Mouse (Mus musculus) CH12.LX (cell line): Measurements from ENCODE around the gene Col9a2. TPM values are rescaled to one million over a fixed set of nuclear protein-coding genes. Genes with fewer than 3 reads are reported as not detected.

Source experiments
- DNase-seq: peaks from one replicate; pipeline ENCODE4 v3.0.0-alpha.2; 2013; ENCODE audit errors: extremely low read depth
- H3K27ac ChIP-seq: 2 replicates; pipeline ENCODE4 v1.5.1; 2012; ENCODE audit warnings: low read depth, mild to moderate bottlenecking, control low read depth, moderate library complexity; ENCODE audit not compliant: insufficient read depth
- H3K27me3 ChIP-seq: replicated peaks from 2 replicates; pipeline ENCODE3; 2012; ENCODE audit warnings: inconsistent platforms
- H3K36me3 ChIP-seq, 2 experiments: replicated peaks in 1 of 2; 2 replicates each; pipeline versions ENCODE3 to v1.6.1; 2012; ENCODE audit warnings: inconsistent platforms in 1 of 2, low read length in 1 of 2, mild to moderate bottlenecking in 1 of 2, mixed read lengths in 1 of 2, moderate library complexity in 1 of 2; ENCODE audit not compliant: control insufficient read depth in 1 of 2, insufficient read depth in 1 of 2
- H3K4me1 ChIP-seq, 2 experiments: 2 replicates each; pipeline ENCODE4 v1.6.1; 2012; ENCODE audit warnings: inconsistent platforms in 1 of 2, moderate library complexity in 1 of 2; ENCODE audit not compliant: insufficient read depth in 2 of 2, control insufficient read depth in 1 of 2
- H3K4me2 ChIP-seq: 2 replicates; pipeline ENCODE4 v1.6.1; 2012; ENCODE audit warnings: low read depth, mild to moderate bottlenecking, control low read depth; ENCODE audit not compliant: poor library complexity, insufficient read depth, severe bottlenecking
- H3K4me3 ChIP-seq, 3 experiments: fragments of 150-350 bp in 1 of 3; sonication (generic) in 1 of 3; replicated peaks in 1 of 3; 2 replicates each; pipeline versions ENCODE3 to v1.5.1; 2011 to 2012; ENCODE audit warnings: low read depth in 2 of 3, low read length in 2 of 3, mild to moderate bottlenecking in 2 of 3, moderate library complexity in 2 of 3, control low read depth in 1 of 3, improper control_type of control experiment in 1 of 3, inconsistent platforms in 1 of 3, mixed read lengths in 1 of 3; ENCODE audit not compliant: poor library complexity in 1 of 3
- H3K79me2 ChIP-seq: replicated peaks from 2 replicates; pipeline ENCODE4 v1.6.1; 2012; ENCODE audit warnings: mild to moderate bottlenecking, moderate library complexity; ENCODE audit not compliant: control insufficient read depth, poor library complexity, insufficient read depth, severe bottlenecking; ENCODE audit errors: extremely low read depth
- H3K9ac ChIP-seq: 2 replicates; pipeline ENCODE4 v1.6.1; 2012; ENCODE audit warnings: low read depth, mild to moderate bottlenecking, control low read depth, moderate library complexity; ENCODE audit not compliant: insufficient read depth
- H3K9me3 ChIP-seq: replicated peaks from 2 replicates; pipeline ENCODE3; 2012; ENCODE audit warnings: low read length, inconsistent platforms, mixed read lengths
- BHLHE40 ChIP-seq: IDR thresholded peaks from 2 replicates; pipeline ENCODE4 v1.6.1; 2011; ENCODE audit warnings: mild to moderate bottlenecking, low read depth, low read length, improper control_type of control experiment
- CHD1 ChIP-seq: IDR thresholded peaks from 2 replicates; pipeline ENCODE4 v1.6.1; 2012; ENCODE audit warnings: low read depth, low read length, improper control_type of control experiment, inconsistent platforms
- E2F4 ChIP-seq: IDR thresholded peaks from 2 replicates; pipeline ENCODE4 v1.6.1; 2011; ENCODE audit warnings: low read depth, low read length, improper control_type of control experiment; ENCODE audit not compliant: insufficient replicate concordance
- ELF1 ChIP-seq: IDR thresholded peaks from 2 replicates; pipeline ENCODE4 v1.6.1; 2014; ENCODE audit warnings: low read depth, mild to moderate bottlenecking, inconsistent platforms, low read length, improper control_type of control experiment
- EP300 ChIP-seq: IDR thresholded peaks from 2 replicates; pipeline ENCODE4 v1.6.1; 2011; ENCODE audit warnings: low read length, improper control_type of control experiment
- HCFC1 ChIP-seq: IDR thresholded peaks from 2 replicates; pipeline ENCODE4 v1.6.1; 2012; ENCODE audit warnings: low read depth, mild to moderate bottlenecking, inconsistent platforms, low read length, improper control_type of control experiment
- KAT2A ChIP-seq: IDR thresholded peaks from 2 replicates; pipeline ENCODE4 v1.6.1; 2012; ENCODE audit warnings: low read length, improper control_type of control experiment, inconsistent platforms; ENCODE audit not compliant: insufficient replicate concordance
- MAFK ChIP-seq: IDR thresholded peaks from 2 replicates; pipeline ENCODE4 v1.6.1; 2011; ENCODE audit warnings: low read length, improper control_type of control experiment; ENCODE audit not compliant: insufficient replicate concordance
- MAZ ChIP-seq: IDR thresholded peaks from 2 replicates; pipeline ENCODE4 v1.6.1; 2012; ENCODE audit warnings: low read depth, mild to moderate bottlenecking, inconsistent platforms, low read length, improper control_type of control experiment, moderate library complexity
- MXI1 ChIP-seq: IDR thresholded peaks from 2 replicates; pipeline ENCODE4 v1.6.1; 2011; ENCODE audit warnings: mild to moderate bottlenecking, low read depth, low read length, improper control_type of control experiment
- NRF1 ChIP-seq: IDR thresholded peaks from 2 replicates; pipeline ENCODE4 v1.6.1; 2014; ENCODE audit warnings: low read depth, mild to moderate bottlenecking, inconsistent platforms, low read length, improper control_type of control experiment, moderate library complexity
- PAX5 ChIP-seq: IDR thresholded peaks from 2 replicates; pipeline ENCODE4 v1.6.1; 2012; ENCODE audit warnings: low read length, inconsistent platforms, mixed read lengths
- RAD21 ChIP-seq: IDR thresholded peaks from 2 replicates; pipeline ENCODE4 v1.6.1; 2011; ENCODE audit warnings: low read depth, mild to moderate bottlenecking, low read length, improper control_type of control experiment, moderate library complexity
- RCOR1 ChIP-seq: conservative IDR thresholded peaks from 2 replicates; pipeline ENCODE4 v1.6.1; 2012; ENCODE audit warnings: low read depth, mild to moderate bottlenecking, inconsistent platforms, low read length, improper control_type of control experiment
- TBP ChIP-seq: conservative IDR thresholded peaks from 2 replicates; pipeline ENCODE4 v1.6.1; 2011; ENCODE audit warnings: low read depth, low read length, improper control_type of control experiment
- UBTF ChIP-seq: IDR thresholded peaks from 2 replicates; pipeline ENCODE4 v1.6.1; 2012; ENCODE audit warnings: low read depth, mild to moderate bottlenecking, inconsistent platforms, low read length, improper control_type of control experiment, moderate library complexity
- USF2 ChIP-seq: conservative IDR thresholded peaks from 2 replicates; pipeline ENCODE4 v1.6.1; 2011; ENCODE audit warnings: low read depth, low read length, improper control_type of control experiment
- ZC3H11A ChIP-seq: IDR thresholded peaks from 2 replicates; pipeline ENCODE4 v1.6.1; 2012; ENCODE audit warnings: low read depth, mild to moderate bottlenecking, inconsistent platforms, low read length, improper control_type of control experiment
- ZKSCAN1 ChIP-seq: IDR thresholded peaks from 2 replicates; pipeline ENCODE4 v1.6.1; 2012; ENCODE audit warnings: low read depth, inconsistent platforms, low read length, improper control_type of control experiment, borderline replicate concordance
- dilution Hi-C: fragments of 300-500 bp; cut with MboI; formaldehyde crosslinking; loops from 2 replicates; pipeline ENCODE4 v1.14.3; 2020; ENCODE audit warnings: low sequenced_read_pairs; ENCODE audit not compliant: extremely low pct_unique_long_range_greater_than_20kb, extremely low pct_ligation_motif_present
- in situ Hi-C: fragments of 300-500 bp; cut with MboI; formaldehyde crosslinking; loops from 3 replicates; pipeline ENCODE4 v1.14.3; 2019; ENCODE audit warnings: low sequenced_read_pairs, low pct_ligation_motif_present, low pct_unique_long_range_greater_than_20kb, mixed read lengths
- polyA plus RNA-seq: library from polyadenylated mRNA; unstranded; fragments of >175 nt; gene quantifications from 2 replicates; pipeline ENCODE4 v1.2.1, GENCODE M21; 2012; ENCODE audit warnings: low read depth; ENCODE audit not compliant: insufficient read length
- total RNA-seq, 2 experiments: library from RNA; depleted of rRNA; stranded (reverse); fragments of 300-350 nt in 1 of 2; fragments of >200 nt in 1 of 2; gene quantifications; 2 replicates each; pipeline ENCODE4 v1.2.3; 2012 to 2014

The Col9a2 gene
- total and polyA plus RNA-seq, 3 experiments = not detected

DNA sequence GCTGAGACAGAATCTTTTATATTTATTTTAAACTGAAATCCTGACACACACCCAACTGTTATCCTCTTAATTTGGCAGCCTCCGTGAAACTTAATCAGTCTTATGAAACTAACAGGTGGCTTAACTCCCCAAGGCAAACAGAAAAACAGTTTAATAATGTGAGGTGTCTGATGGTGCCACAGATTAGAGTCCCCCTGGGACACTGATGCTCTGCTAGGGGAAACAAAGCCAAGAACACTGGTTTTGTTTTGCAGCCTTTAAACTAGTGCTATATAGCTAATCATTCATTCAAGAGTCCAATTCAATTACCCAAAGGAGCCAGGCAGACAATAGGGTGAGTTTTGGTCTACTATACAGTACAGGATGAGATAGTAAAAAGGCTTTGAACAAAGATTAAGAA is 41.2 kb downstream of the Col9a2 start:
- H3K9me3 ChIP-seq = no peaks in the 10 kb centered on the region
- dilution Hi-C loops (no loop called here), in situ Hi-C loops (no loop called here)
- no peaks in the 10 kb centered on the region for H3K79me2 ChIP-seq
- no peak for DNase-seq
- no peak overlapping the region for H3K4me2 ChIP-seq
- H3K27ac ChIP-seq = no peak overlapping the region
- H3K27me3 ChIP-seq = no peaks in the 10 kb centered on the region
- TF ChIP-seq RCOR1 (no peak), MAFK (no peak), USF2 (no peak)
- no peak overlapping the region for H3K4me3 ChIP-seq
- H3K9ac ChIP-seq = no peak overlapping the region
- no peaks in the 10 kb centered on the region for H3K4me1 ChIP-seq
- peaks cover 46 to 91% of the 10 kb centered on the region in 2 experiments for H3K36me3 ChIP-seq

DNA sequence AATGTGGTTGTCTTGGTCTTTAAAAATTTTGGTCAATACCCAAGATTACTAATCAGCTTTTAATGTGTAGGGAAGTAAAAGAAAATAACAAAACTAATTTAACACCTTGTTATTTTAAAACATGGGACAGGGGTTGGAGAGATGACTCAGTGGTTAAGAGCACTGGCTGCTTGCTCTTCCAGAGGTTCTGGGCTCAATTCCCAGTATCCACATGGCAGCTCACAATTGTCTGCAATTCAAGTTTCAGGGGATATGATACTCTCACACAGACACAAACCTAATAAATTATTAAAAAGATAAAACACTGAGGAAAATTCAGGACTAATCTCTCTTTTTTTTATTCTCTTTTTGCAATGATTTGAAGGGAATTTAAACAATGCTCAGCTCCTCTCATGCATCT is 45.3 kb downstream of the Col9a2 start:
- in situ Hi-C loops = no loop called here
- Histone ChIP-seq H3K9me3 (no peaks in the 10 kb centered on the region), H3K9ac (no peak overlapping the region), H3K27me3 (no peaks in the 10 kb centered on the region), H3K4me3 (no peak overlapping the region), H3K36me3 (peaks cover 54 to 89% of the 10 kb centered on the region in 2 experiments), H3K4me2 (no peak overlapping the region), H3K27ac (no peak overlapping the region), H3K4me1 (no peaks in the 10 kb centered on the region), H3K79me2 (no peaks in the 10 kb centered on the region)
- TF ChIP-seq MXI1 = no peak
- no peak for TF ChIP-seq BHLHE40
- no peak for TF ChIP-seq USF2
- TF ChIP-seq UBTF = no peak
- TF ChIP-seq E2F4 = no peak
- TF ChIP-seq NRF1 = no peak
- TF ChIP-seq HCFC1 = no peak
- TF ChIP-seq KAT2A = no peak
- TF ChIP-seq ZC3H11A = no peak
- dilution Hi-C loops = no loop called here
- DNase-seq = no peak

DNA sequence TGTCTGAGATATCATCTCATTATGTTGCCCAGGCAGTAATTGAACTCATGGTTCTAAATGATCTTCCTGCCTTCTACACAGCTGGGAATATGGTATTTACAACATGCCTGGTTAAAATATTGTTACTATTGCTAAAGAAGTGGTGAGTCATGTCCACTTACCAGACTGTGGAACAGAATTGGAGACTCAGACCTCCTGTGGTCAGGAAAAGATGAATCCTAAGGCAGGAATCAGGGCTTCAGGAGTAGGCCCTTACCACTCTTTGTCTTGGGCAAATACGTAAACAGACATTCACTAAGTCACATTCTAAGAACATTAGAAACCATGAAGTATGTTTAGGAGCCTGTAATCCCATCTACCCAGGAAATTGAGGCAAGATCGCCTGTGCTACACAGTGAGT is 49.5 kb downstream of the Col9a2 start:
- Histone ChIP-seq H3K36me3 (peaks cover 59 to 86% of the 10 kb centered on the region in 2 experiments), H3K9ac (no peak overlapping the region), H3K4me1 (no peaks in the 10 kb centered on the region), H3K9me3 (peaks cover 2% of the 10 kb centered on the region), H3K27ac (no peak overlapping the region), H3K79me2 (no peaks in the 10 kb centered on the region), H3K27me3 (no peaks in the 10 kb centered on the region), H3K4me2 (no peak overlapping the region), H3K4me3 (no peak overlapping the region)
- in situ Hi-C loops = no loop called here
- TF ChIP-seq RAD21 = no peak
- no peak for TF ChIP-seq ELF1
- no peak for TF ChIP-seq ZKSCAN1
- no peak for TF ChIP-seq MXI1
- no peak for TF ChIP-seq CHD1
- TF ChIP-seq RCOR1 = no peak
- TF ChIP-seq KAT2A = no peak
- no peak for TF ChIP-seq TBP
- TF ChIP-seq EP300 = no peak
- no peak for TF ChIP-seq MAZ
- TF ChIP-seq PAX5 = no peak
- dilution Hi-C loops = no loop called here
- DNase-seq = no peak
